Mouse (Mus musculus): ENCODE results near the gene Snx12.

Gene Snx12

GRCm38 (mm10) chrX:101221834-101222795 lies at the start of gene Snx12:
Gene Snx12, minus strand, starts transcription at chrX:101222563.
- peak; percentile 95 for DNase-seq (ENCODE audit: low read depth, low spot score)

GRCm38 (mm10) chrX:101268755-101269124 lies 46.4 kb upstream of the Snx12 start, which contains the start of gene Gm20489:
Gene Gm20489, minus strand, starts transcription at chrX:101269023.
- DNase-seq (ENCODE audit: low read depth, low spot score) = peak; percentile 35

GRCm38 (mm10) chrX:101268025-101268754 lies 45.8 kb upstream of the Snx12 start, which contains the start of gene Il2rg:
Gene Il2rg, minus strand, starts transcription at chrX:101268255.
- DNase-seq (ENCODE audit: low read depth, low spot score) = peak; percentile 91

GRCm38 (mm10) chrX:101266631-101267030 lies 44.3 kb upstream of the Snx12 start:
- peak; percentile 38 for DNase-seq (ENCODE audit: low read depth, low spot score)

DNA sequence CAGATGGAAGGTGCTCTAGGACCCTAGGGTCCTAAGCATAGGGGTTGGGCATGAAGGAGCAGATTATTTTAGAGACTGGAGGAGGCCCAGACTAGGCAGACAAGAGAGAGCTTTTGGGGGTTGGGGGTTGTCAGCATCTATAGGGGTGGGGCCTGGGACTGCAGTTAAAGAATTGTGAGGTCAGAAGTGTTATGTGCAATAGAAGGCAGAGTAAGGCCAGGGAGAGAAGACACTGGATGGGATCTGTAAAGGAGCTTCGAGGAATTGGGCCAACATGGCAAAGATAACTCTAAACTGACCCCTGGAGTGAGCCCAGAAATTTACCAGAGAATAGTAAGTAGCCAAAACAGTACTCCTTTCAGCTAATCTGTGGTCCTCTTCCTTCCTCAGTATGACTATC lies 41.5 kb upstream of the Snx12 start, which contains the start of gene Gm614:
TSS of gene Gm614 (minus strand) at position 101 of the 400 bp plus-strand sequence.
- no peak for DNase-seq (ENCODE audit: low read depth, low spot score)

GRCm38 (mm10) chrX:101260441-101261325 lies 38.3 kb upstream of the Snx12 start:
- peak; percentile 66 for DNase-seq (ENCODE audit: low read depth, low spot score)

DNA sequence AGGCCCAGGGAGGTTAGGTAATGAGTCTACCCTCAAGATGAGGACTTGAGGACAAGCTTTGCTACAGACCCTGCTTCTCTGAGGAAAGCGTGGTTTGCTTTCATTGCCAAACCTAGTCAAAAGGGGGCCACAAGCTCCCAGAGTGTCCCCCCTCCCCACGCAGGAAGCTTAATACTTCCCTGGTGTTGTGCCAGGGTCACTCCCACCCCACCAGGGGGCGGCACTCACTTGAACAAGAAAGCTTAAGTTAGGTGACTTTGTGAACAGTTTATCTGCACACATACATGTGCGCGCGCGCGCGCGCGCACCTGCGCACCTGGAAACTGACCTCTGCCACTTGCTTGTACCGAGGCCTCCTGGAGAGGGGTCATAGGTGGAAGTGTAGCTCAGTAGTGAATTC lies 34.2 kb upstream of the Snx12 start:
- DNase-seq (ENCODE audit: low read depth, low spot score) = peak; percentile 71

DNA sequence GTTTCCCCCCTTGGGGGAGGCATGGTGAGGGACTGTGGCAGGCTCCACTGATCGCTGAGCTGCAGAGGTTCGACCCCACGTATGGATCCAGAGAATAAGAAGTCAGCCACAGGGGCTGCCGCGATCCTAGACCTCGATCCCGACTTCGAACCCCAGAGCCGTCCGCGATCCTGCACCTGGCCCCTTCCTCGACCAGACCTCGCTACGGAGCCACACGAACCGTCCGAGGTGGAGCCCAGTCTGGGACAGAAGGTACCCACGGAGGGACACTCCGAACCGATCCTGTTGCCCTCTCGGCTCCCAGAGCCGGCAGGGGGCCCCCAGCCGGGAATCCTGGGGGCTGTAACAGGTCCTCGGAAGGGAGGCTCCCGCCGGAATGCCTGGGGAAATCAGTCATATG lies 32.4 kb upstream of the Snx12 start:
- no peak for DNase-seq (ENCODE audit: low read depth, low spot score)

GRCm38 (mm10) chrX:101253952-101254729 lies 31.8 kb upstream of the Snx12 start, which contains the start of gene Foxo4:
Gene Foxo4, plus strand, starts transcription at chrX:101254528.
- DNase-seq (ENCODE audit: low read depth, low spot score) = peak; percentile 90

- no peak for DNase-seq (ENCODE audit: low read depth, low spot score)
Observed at GRCm38 (mm10) chrX:101245011-101245410, 22.6 kb upstream of the Snx12 start.

DNA sequence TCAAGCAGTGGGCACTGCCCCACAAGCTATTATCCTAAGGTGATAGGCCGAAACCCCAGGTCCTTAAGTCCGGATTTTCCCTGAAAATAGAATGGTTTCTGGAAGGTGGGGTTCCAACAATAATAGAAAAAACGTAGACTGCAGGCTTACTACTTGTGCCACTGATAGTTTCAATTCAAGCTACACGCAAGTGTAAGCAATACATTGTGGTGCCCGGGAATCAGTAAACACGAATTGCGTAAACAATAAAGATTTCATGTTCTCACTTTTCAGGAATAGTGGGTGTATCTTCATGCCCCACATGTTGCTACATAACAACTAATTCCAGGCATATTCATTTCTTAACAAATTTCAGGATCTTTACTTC lies 416 bp upstream of the Snx12 start:
- no peak for DNase-seq (ENCODE audit: low read depth, low spot score)

GRCm38 (mm10) chrX:101189285-101189684 lies 33.1 kb downstream of the Snx12 start:
- DNase-seq (ENCODE audit: low read depth, low spot score) = no peak

GRCm38 (mm10) chrX:101187647-101188046 lies 34.7 kb downstream of the Snx12 start:
- DNase-seq (ENCODE audit: low read depth, low spot score) = no peak

DNA sequence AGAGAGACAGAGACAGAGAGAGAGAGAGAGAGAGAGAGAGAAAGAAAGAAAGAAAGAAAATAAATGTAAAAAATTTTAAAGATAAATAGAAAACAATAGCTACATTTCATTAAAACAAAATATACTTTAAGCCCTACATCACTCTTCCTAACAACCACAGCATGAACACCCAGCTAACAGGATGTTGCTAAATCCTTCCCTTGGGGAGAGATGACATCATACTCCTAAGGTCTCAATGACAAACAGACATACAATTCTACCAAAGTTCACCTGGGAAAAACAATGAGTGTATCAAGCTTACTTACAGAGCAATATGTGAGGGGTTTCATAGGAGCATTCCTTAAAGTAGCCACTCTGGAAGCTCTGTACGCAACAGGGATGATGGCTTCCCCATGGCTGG lies 49.0 kb downstream of the Snx12 start:
- no peak for DNase-seq (ENCODE audit: low read depth, low spot score)

GRCm38 (mm10) chrX:101168425-101168824 lies 53.9 kb downstream of the Snx12 start:
- DNase-seq (ENCODE audit: low read depth, low spot score) = no peak

GRCm38 (mm10) chrX:101163739-101164138 lies 58.6 kb downstream of the Snx12 start:
- peak; percentile 34 for DNase-seq (ENCODE audit: low read depth, low spot score)

DNA sequence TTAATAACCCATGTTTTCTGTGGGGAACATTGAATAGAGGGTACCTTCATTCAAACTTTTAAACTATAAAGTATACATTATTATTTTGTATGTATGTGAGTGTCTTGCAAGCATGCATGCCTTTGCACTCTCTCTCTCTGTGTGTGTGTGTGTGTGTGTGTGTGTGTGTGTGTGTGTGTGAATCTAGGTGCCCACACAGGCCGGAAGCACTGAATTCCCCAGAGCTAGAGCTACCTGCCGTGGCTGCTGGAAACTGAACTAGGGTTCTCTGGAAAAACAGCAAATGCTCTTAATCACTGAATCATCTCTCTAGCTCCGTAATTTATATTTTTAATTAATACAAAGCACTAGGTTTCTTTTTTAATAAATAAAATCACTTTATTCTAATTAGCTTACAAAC lies 59.1 kb downstream of the Snx12 start:
- DNase-seq (ENCODE audit: low read depth, low spot score) = peak; percentile 62

GRCm38 (mm10) chrX:101162532-101162931 lies 59.8 kb downstream of the Snx12 start:
- no peak for DNase-seq (ENCODE audit: low read depth, low spot score)

DNA sequence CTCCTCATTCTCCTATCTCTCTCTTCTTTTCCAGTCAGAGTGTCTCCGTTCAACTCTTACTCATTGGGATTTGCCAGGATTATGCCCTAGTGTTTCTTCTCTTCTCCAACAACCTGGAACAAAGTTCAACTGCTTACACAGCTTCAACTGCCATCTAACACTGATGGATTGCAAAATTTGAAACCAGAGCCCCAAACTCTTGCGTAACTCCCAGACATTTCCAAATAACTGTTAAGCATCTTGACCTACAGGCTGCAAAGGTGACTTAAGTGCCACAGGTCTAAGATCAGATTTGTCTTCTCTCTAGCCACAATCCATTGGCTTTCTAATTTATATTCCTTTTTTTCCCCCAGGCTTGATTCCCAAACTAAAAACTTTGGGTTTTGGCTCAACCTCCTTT lies 64.9 kb downstream of the Snx12 start:
- DNase-seq (ENCODE audit: low read depth, low spot score) = no peak

- DNase-seq (ENCODE audit: low read depth, low spot score) = no peak
Observed at GRCm38 (mm10) chrX:101156369-101156768, 66.0 kb downstream of the Snx12 start.

DNA sequence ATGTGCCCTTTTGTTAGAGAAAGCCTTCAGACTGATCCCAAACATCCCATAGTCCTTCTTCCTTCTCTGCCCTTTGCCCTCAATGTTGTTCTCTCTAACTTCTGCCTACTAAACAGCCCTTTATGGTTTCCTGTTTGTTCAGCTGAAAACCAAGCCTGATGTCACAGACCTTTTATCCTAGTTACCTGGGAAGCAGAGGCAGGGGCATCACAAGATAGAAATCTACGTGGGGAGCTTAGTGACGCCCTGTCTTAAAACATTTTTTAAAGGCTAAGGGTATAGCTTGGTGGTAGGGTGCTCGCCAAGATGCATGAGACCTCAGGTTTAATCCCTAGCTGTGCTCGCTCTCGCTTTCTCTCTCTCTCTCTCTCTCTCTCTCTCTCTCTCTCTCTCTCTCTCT lies 74.9 kb downstream of the Snx12 start:
- peak; percentile 36 for DNase-seq (ENCODE audit: low read depth, low spot score)
